In the genomic region with DNA sequence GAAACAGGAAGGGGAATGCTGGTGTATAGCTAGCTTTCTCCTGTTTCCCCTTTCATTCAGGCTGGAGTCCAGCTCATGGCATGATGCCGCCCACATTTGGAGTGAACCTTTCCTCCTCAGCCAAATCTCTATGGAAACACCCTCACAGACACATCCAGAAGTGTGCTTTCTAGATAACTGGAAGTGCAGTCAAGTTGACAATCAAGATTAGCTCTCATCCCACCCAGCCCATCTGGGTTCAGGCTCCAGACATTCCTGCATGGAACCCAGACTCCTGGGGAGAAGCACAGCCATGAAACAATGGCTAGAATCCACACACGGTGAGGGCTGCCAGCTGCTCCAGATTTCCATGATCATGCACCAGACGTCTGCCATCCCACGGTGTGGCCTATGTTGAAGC, we compare ENCODE assay signal across 11 mouse cellular contexts.
DNase-seq lines count a peak whose midpoint lies in the region; ATAC-seq and TF ChIP-seq lines count a peak whose summit lies in the region.
"Had no signal": no experiment of that assay in that cellular context is flagged by ENCODE, and none has a peak within 500 bp of the region (broad histone marks: within the 10 kb centered on the region; RNA-seq: fewer than 3 reads in every experiment).

No protein-coding gene starts in this region.

- TF ChIP-seq CTCF in lung, postnatal 0 days (IDR thresholded peaks at IDR 0.05), result no peak
- TF ChIP-seq CTCF in lung, adult 2 months (IDR thresholded peaks at IDR 0.05; ENCODE audit: insufficient read depth, low read length), result no peak

- H3K4me3 ChIP-seq in lung, postnatal 0 days (ENCODE audit: low read depth, low read length), result no peak overlapping the region
- H3K4me3 ChIP-seq in lung, adult 2 months (replicated peaks; ENCODE audit: extremely low read depth, low read depth, low read length), result no peak overlapping the region
- H3K4me3 ChIP-seq in midbrain, embryonic 15.5 days, result no peak overlapping the region
- H3K4me3 ChIP-seq: hindbrain, embryonic 12.5 days; neural tube, embryonic 13.5 days had no signal

- no peak for ATAC-seq in lung, postnatal 0 days
- no peak for ATAC-seq in midbrain, embryonic 15.5 days (replicated peaks)

- TF ChIP-seq EP300 in lung, postnatal 0 days (IDR thresholded peaks at IDR 0.05), result peak; percentile 26; the same call in 1 of the 2 replicates

- H3K9me3 ChIP-seq in lung, postnatal 0 days (ENCODE audit: low read length), result no peaks in the 10 kb centered on the region
- H3K9me3 ChIP-seq in midbrain, embryonic 15.5 days, result no peaks in the 10 kb centered on the region

- 56% methylated on average over 4 of the region's 4 CpGs for WGBS in lung, postnatal 0 days
- 67% methylated on average over 4 of the region's 4 CpGs for WGBS in lung, adult 2 months
- WGBS in midbrain, embryonic 15.5 days, result 64% methylated on average over 4 of the region's 4 CpGs

- H3K9ac ChIP-seq in lung, postnatal 0 days (replicated peaks; ENCODE audit: low read depth), result no peak overlapping the region
- H3K9ac ChIP-seq in midbrain, embryonic 15.5 days, result no peak overlapping the region
- H3K9ac ChIP-seq: hindbrain, embryonic 12.5 days; neural tube, embryonic 13.5 days had no signal

- H3K27ac ChIP-seq in lung, postnatal 0 days (ENCODE audit: low read length), result no peak overlapping the region
- H3K27ac ChIP-seq in midbrain, embryonic 15.5 days, result no peak overlapping the region
- H3K27ac ChIP-seq: hindbrain, embryonic 12.5 days; macrophage; neural tube, embryonic 13.5 days had no signal

- no peak for TF ChIP-seq POLR2A in lung, adult 2 months (IDR thresholded peaks at IDR 0.05; ENCODE audit: borderline replicate concordance, extremely low read depth, low read depth, low read length)

- no peaks in the 10 kb centered on the region; the same call in 1 of the 2 replicates for H3K4me1 ChIP-seq in lung, postnatal 0 days (ENCODE audit: insufficient read depth, low read depth, low read length)
- no peaks in the 10 kb centered on the region; the same call in none of the 2 replicates for H3K4me1 ChIP-seq in lung, adult 2 months (ENCODE audit: control insufficient read depth, insufficient read depth, low read length)
- 0 out of 2 replicates have a peak, but pooled peaks cover 3% of the 10 kb centered on the region for H3K4me1 ChIP-seq in midbrain, embryonic 15.5 days

- no peaks in the 10 kb centered on the region for H3K36me3 ChIP-seq in lung, postnatal 0 days (ENCODE audit: insufficient read depth, low read length)
- no peaks in the 10 kb centered on the region for H3K36me3 ChIP-seq in midbrain, embryonic 15.5 days (replicated peaks)
- H3K36me3 ChIP-seq: hindbrain, embryonic 12.5 days; neural tube, embryonic 13.5 days had no signal

- peak; percentile 49 for DNase-seq in cerebellum, adult 11-12 months
- DNase-seq in cerebellum, adult 11 months, result no peak
- DNase-seq in lung, postnatal 0 days (ENCODE audit: low spot score), result no peak
- no peak for DNase-seq in lung, adult 2 months
- DNase-seq in layer of hippocampus, postnatal 10 days (ENCODE audit: low spot score in 2 of 2), result peak; percentile 72 to 78
- peak; percentile 56 for DNase-seq in right cerebral cortex, postnatal 25 days
- no peak for DNase-seq in kidney, adult 11 months

- no peak overlapping the region for H3K4me2 ChIP-seq in lung, postnatal 0 days (replicated peaks; ENCODE audit: low read depth, low read length)
- H3K4me2 ChIP-seq in midbrain, embryonic 15.5 days, result no peak overlapping the region
- H3K4me2 ChIP-seq: hindbrain, embryonic 12.5 days; neural tube, embryonic 13.5 days had no signal

- no peaks in the 10 kb centered on the region for H3K27me3 ChIP-seq in lung, postnatal 0 days (replicated peaks; ENCODE audit: insufficient read depth, low read length)
- no peaks in the 10 kb centered on the region for H3K27me3 ChIP-seq in midbrain, embryonic 15.5 days (replicated peaks)
- H3K27me3 ChIP-seq: hindbrain, embryonic 12.5 days; neural tube, embryonic 13.5 days had no signal

Comparison
In these comparisons a context has a peak if more than half of its experiments do, and no peak if none do; other contexts are left out.
1. DNase-seq: peak in cerebellum, adult 11-12 months (single experiment), layer of hippocampus, postnatal 10 days (2 of 2) and right cerebral cortex, postnatal 25 days (single experiment); none in cerebellum, adult 11 months (single experiment), lung, postnatal 0 days (single experiment), lung, adult 2 months (single experiment) and kidney, adult 11 months (single experiment).